Mouse (Mus musculus) midbrain, embryonic 10.5 days (tissue): ENCODE measurements around the gene Mgarp. TPM values are rescaled to one million over a fixed set of nuclear protein-coding genes. Genes with fewer than 3 reads are reported as not detected.

Experiments used
- DNase-seq: peaks from one replicate; pipeline ENCODE4 v3.0.0-alpha.2; 2017; ENCODE audit warnings: low spot score
- H3K27ac ChIP-seq: fragments of 300-500 bp; sonication (generic); replicated peaks from 2 replicates; pipeline ENCODE4 v1.5.1; 2016; ENCODE audit warnings: mild to moderate bottlenecking
- H3K27me3 ChIP-seq: fragments of 300-500 bp; sonication (generic); 2 replicates; pipeline ENCODE4 v1.6.1; 2016; ENCODE audit warnings: low read depth, mild to moderate bottlenecking; ENCODE audit not compliant: poor library complexity, severe bottlenecking
- H3K36me3 ChIP-seq: fragments of 300-500 bp; sonication (generic); 2 replicates; pipeline ENCODE4 v1.6.1; 2016; ENCODE audit warnings: mild to moderate bottlenecking, moderate library complexity
- H3K4me1 ChIP-seq: fragments of 300-500 bp; sonication (generic); 2 replicates; pipeline ENCODE4 v1.6.1; 2016
- H3K4me3 ChIP-seq: fragments of 300-500 bp; sonication (generic); 2 replicates; pipeline ENCODE4 v1.5.1; 2016; ENCODE audit warnings: mild to moderate bottlenecking, moderate library complexity
- H3K9me3 ChIP-seq: fragments of 300-500 bp; sonication (generic); replicated peaks from 2 replicates; pipeline ENCODE4 v1.6.1; 2016; ENCODE audit warnings: mild to moderate bottlenecking
- WGBS: fragments of 180-500 bp; shearing (Covaris S2); methylation state at CpG from one replicate; pipeline ENCODE4 v1.1.7; 2016; 5-methylcytosine and 5-hydroxymethylcytosine counted together
- polyA plus RNA-seq: library from polyadenylated mRNA; unstranded; fragments of >200 nt; fragmentation: Nextera tagmentation; extraction: Ambion mirVana; gene quantifications from 2 replicates; pipeline ENCODE4 v1.2.1, GENCODE M21; 2016

Gene Mgarp
- polyA plus RNA-seq, 1 experiment from 2014 or later: 39.2 TPM

- peak; percentile 53 for DNase-seq
- H3K27ac ChIP-seq: no peak overlapping the region
- WGBS: 89% methylated on average over 19 of the region's 19 CpGs
- H3K4me3 ChIP-seq: no peak overlapping the region
- peaks cover 6% of the 10 kb centered on the region for H3K4me1 ChIP-seq
- H3K9me3 ChIP-seq: no peaks in the 10 kb centered on the region
- H3K36me3 ChIP-seq: no peaks in the 10 kb centered on the region
- H3K27me3 ChIP-seq: no peaks in the 10 kb centered on the region
Observed at GRCm38 (mm10) chr3:51375307-51376265, 21.0 kb downstream of the Mgarp start.

GRCm38 (mm10) chr3:51373544-51373943 lies 23.0 kb downstream of the Mgarp start:
- H3K36me3 ChIP-seq: no peaks in the 10 kb centered on the region
- no peaks in the 10 kb centered on the region for H3K27me3 ChIP-seq
- WGBS: 80% methylated on average over 5 of the region's 5 CpGs
- no peak overlapping the region for H3K4me3 ChIP-seq
- H3K4me1 ChIP-seq: peaks cover 3% of the 10 kb centered on the region
- no peaks in the 10 kb centered on the region for H3K9me3 ChIP-seq
- no peak overlapping the region for H3K27ac ChIP-seq
- no peak for DNase-seq

- no peak for DNase-seq
- H3K36me3 ChIP-seq: no peaks in the 10 kb centered on the region
- 79% methylated on average over 5 of the region's 5 CpGs for WGBS
Observed at GRCm38 (mm10) chr3:51372883-51373282, 23.7 kb downstream of the Mgarp start.

GRCm38 (mm10) chr3:51371826-51372225 lies 24.7 kb downstream of the Mgarp start:
- Histone ChIP-seq H3K4me3 (no peak overlapping the region), H3K36me3 (no peaks in the 10 kb centered on the region), H3K9me3 (no peaks in the 10 kb centered on the region), H3K4me1 (no peaks in the 10 kb centered on the region), H3K27ac (no peak overlapping the region), H3K27me3 (no peaks in the 10 kb centered on the region)
- DNase-seq: no peak
- WGBS: 69% methylated on average over 2 of the region's 2 CpGs

More at GRCm38 (mm10) chr3:51372883-51373282, 23.7 kb downstream of the Mgarp start:
- Histone ChIP-seq H3K9me3 (no peaks in the 10 kb centered on the region), H3K27me3 (no peaks in the 10 kb centered on the region), H3K27ac (no peak overlapping the region), H3K4me3 (no peak overlapping the region), H3K4me1 (no peaks in the 10 kb centered on the region)

- peaks cover 13% of the 10 kb centered on the region for H3K4me1 ChIP-seq
- no peaks in the 10 kb centered on the region for H3K9me3 ChIP-seq
- H3K4me3 ChIP-seq: no peak overlapping the region
- WGBS: 84% methylated on average over 4 of the region's 4 CpGs
- DNase-seq: no peak
- no peak overlapping the region for H3K27ac ChIP-seq
- peaks cover 26% of the 10 kb centered on the region for H3K27me3 ChIP-seq
- H3K36me3 ChIP-seq: no peaks in the 10 kb centered on the region
Observed at GRCm38 (mm10) chr3:51368011-51368410, 28.5 kb downstream of the Mgarp start.

GRCm38 (mm10) chr3:51366926-51367325 lies 29.6 kb downstream of the Mgarp start:
- H3K9me3 ChIP-seq: no peaks in the 10 kb centered on the region
- peaks cover 13% of the 10 kb centered on the region for H3K4me1 ChIP-seq
- H3K4me3 ChIP-seq: no peak overlapping the region
- no peaks in the 10 kb centered on the region for H3K36me3 ChIP-seq
- 83% methylated on average over 4 of the region's 4 CpGs for WGBS
- peaks cover 32% of the 10 kb centered on the region for H3K27me3 ChIP-seq
- DNase-seq: no peak
- no peak overlapping the region for H3K27ac ChIP-seq

GRCm38 (mm10) chr3:51365517-51365882 lies 31.0 kb downstream of the Mgarp start:
- H3K9me3 ChIP-seq: no peaks in the 10 kb centered on the region
- H3K36me3 ChIP-seq: no peaks in the 10 kb centered on the region
- no peak overlapping the region for H3K27ac ChIP-seq
- H3K4me3 ChIP-seq: peak overlapping the region; percentile 53
- peaks cover 16% of the 10 kb centered on the region for H3K4me1 ChIP-seq
- peaks cover 46% of the 10 kb centered on the region for H3K27me3 ChIP-seq
- 16% methylated on average over 3 of the region's 3 CpGs for WGBS
- no peak for DNase-seq

GRCm38 (mm10) chr3:51364703-51365516 lies 31.6 kb downstream of the Mgarp start:
- Histone ChIP-seq H3K9me3 (no peaks in the 10 kb centered on the region), H3K27me3 (peaks cover 52% of the 10 kb centered on the region), H3K36me3 (no peaks in the 10 kb centered on the region), H3K27ac (peak overlapping the region; percentile 71), H3K4me3 (peak overlapping the region; percentile 53), H3K4me1 (peaks cover 16% of the 10 kb centered on the region)
- WGBS: 8% methylated on average over 31 of the region's 31 CpGs
- DNase-seq: peak; percentile 80

GRCm38 (mm10) chr3:51361066-51361465 lies 35.5 kb downstream of the Mgarp start:
- whole genome bisulfite sequencing: 23% methylated on average over 9 of the region's 9 CpGs
- no peak overlapping the region for H3K4me3 ChIP-seq
- H3K9me3 ChIP-seq: no peaks in the 10 kb centered on the region
- DNase-seq: no peak
- H3K27me3 ChIP-seq: peaks cover 75% of the 10 kb centered on the region
- H3K36me3 ChIP-seq: no peaks in the 10 kb centered on the region
- H3K27ac ChIP-seq: no peak overlapping the region
- H3K4me1 ChIP-seq: peaks cover 27% of the 10 kb centered on the region

- Histone ChIP-seq H3K27me3 (peaks cover 67% of the 10 kb centered on the region), H3K27ac (no peak overlapping the region), H3K9me3 (no peaks in the 10 kb centered on the region), H3K4me3 (peak overlapping the region; percentile 73), H3K4me1 (peaks cover 18% of the 10 kb centered on the region), H3K36me3 (no peaks in the 10 kb centered on the region)
- 17% methylated on average over 14 of the region's 14 CpGs for WGBS
- no peak for DNase-seq
Observed at GRCm38 (mm10) chr3:51359558-51360307, 36.8 kb downstream of the Mgarp start.

GRCm38 (mm10) chr3:51358660-51359557 lies 37.6 kb downstream of the Mgarp start:
- Histone ChIP-seq H3K4me1 (peaks cover 14% of the 10 kb centered on the region), H3K27me3 (peaks cover 59% of the 10 kb centered on the region), H3K9me3 (no peaks in the 10 kb centered on the region), H3K4me3 (peak overlapping the region; percentile 73), H3K36me3 (no peaks in the 10 kb centered on the region), H3K27ac (peak overlapping the region; percentile 67; the same call in 1 of the 2 replicates)
- WGBS: under 1% methylated on average over 50 of the region's 50 CpGs
- peak; percentile 85 for DNase-seq
